Mouse (Mus musculus): ENCODE data around the gene Fbh1.

DNA sequence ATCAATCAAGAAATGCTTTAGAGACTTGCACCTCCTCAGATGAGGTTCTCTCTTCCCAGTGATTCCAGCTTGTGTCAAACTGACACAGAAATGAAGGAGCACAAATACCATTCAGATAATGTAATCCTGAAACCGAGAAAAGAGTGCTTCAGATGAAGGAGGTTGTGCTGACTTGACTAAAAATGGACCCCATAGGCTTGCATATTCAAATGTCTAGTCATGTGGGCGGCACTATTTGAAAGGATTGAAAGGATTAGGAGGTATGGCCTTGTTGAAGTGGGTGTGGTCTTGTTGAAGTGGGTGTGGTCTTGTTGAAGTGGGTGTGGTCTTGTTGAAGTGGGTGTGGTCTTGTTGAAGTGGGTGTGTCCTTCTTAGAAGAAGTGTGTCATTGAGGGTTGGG is 77.5 kb downstream of the Fbh1 start:
- no peak for TF ChIP-seq CTCF (conservative IDR thresholded peaks at IDR 0.05; ENCODE audit: insufficient read depth, insufficient read length, low read depth, low read length)
- TF ChIP-seq POLR2A (IDR thresholded peaks at IDR 0.05; ENCODE audit: low read depth, low read length) = no peak
